Mouse (Mus musculus): ENCODE measurements at regions not wholly inside any gene's neighbourhood (a gene's known extent, or its start where the extent isn't known, plus 50 kb on each side); places are given as distances from the start of the nearest gene placed in this dataset.

DNA sequence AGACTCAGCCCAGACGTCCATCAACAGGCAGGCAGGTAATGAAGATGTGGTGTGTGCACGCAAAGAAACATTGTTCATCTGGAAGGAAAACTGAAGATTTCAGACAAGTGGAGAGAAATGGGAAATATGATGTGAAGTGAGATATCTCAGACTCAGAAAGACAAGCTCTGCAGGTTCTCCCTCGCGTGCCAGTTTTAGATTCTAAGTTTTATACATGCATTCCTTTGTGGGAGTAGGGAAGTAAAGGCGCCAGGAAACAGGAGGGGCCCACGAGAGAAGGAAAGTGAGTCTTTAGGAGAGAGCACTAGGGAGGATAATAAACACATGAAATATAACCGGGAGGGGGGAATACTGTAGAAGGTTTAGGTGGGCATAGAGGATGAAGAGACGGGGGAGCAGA lies 223.7 kb downstream of the Ptpru start:
- no peak for DNase-seq

DNA sequence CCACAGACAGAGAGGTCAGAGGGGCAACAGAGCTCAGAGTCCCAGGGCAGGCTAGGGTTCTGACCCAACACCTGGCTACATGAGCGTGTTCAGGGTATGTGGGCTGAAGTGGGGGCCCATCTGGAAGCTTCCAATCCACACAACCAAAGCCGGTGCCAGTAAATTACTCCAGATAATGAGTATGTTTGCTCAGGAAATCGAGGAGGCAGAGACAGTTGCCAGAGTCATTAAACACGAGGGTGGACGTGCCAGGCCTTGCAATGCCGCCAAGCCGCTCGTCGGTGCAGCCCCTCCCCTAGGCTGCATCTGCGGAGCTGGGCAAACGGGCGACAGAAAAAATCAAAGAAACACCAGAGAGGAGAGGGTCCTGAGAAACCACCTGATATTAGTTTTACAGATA lies 222.5 kb downstream of the Ptpru start:
- no peak for DNase-seq

DNA sequence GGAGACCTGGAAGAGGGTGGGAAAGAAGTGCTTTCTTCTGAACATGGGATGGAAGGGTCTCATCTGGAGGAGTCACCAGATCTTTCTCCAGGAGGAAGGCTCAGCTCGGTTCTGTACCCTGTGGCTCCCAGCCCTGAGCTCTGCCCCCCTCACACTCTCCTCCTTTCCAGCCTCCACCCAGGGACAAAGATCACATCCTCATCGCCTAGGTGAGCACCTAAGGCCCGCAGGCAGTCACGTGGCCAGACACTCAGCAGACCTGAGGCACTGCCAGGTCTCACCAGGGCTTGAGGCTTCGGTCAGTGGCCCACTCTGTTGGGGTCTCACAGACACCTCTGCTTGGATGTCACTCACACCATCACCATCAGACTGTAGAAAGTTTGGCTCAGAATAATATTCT lies 200.0 kb downstream of the Ptpru start:
- DNase-seq: no peak

DNA sequence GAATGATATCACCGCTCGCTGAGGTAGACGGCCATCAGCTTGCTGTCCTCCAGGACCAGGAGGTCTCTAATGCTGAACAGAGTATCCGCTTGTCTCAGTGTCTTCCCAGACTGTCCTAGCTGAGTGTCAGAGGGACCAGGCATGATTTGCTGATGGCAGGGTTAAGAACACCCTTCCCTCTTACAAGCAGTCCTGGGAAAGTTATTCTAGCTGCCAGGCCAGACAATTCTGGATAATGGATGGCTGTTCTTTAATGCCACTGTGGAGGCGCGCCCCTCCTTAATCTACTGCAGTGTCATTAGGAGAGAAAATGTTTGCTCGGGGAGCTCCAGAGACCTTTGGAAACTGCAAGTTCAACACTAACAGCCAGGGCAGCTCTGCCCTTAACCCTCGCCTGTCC lies 182.1 kb downstream of the Ptpru start:
- DNase-seq: peak in 1 of 2 experiments; percentile 37

DNA sequence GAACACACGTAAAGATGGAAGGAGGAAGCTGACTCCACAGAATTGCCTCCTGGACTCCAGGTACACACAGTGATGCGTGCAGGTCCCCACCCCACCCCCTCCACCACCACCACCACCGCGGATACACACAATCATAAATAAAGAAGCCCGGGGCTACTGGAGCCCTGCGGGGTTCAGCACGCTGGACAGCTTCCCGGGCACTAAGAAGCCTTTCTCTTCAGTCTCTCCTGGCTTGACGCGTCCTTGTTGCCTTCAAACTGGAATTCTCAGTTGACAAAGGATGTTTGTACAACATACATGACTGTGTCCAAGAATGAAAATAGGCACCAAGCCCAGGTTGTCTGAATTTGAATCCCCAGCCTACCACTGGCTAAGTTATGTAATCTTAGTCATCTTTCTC lies 180.2 kb downstream of the Ptpru start:
- peak; percentile 83 to 86 for DNase-seq

DNA sequence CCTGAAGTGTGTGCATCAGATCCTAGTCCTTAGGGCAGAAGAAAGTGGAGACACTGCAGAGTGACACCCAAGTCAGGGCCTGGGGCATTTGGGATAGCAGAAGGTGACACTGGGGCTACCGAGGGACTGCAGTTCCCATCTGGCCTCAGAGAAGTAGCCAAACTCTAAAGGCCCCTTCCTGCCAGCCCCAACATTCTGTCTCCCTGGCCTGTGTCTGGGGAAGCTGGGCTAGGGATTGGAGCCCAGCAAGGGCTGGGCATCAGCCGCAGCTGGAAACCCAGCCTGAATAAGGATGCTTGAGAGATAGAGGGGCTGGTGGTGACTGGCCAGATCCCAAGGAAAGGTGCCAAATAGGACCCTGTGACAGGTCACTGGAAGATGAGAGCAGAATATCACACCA lies 177.2 kb downstream of the Ptpru start:
- DNase-seq: no peak

DNA sequence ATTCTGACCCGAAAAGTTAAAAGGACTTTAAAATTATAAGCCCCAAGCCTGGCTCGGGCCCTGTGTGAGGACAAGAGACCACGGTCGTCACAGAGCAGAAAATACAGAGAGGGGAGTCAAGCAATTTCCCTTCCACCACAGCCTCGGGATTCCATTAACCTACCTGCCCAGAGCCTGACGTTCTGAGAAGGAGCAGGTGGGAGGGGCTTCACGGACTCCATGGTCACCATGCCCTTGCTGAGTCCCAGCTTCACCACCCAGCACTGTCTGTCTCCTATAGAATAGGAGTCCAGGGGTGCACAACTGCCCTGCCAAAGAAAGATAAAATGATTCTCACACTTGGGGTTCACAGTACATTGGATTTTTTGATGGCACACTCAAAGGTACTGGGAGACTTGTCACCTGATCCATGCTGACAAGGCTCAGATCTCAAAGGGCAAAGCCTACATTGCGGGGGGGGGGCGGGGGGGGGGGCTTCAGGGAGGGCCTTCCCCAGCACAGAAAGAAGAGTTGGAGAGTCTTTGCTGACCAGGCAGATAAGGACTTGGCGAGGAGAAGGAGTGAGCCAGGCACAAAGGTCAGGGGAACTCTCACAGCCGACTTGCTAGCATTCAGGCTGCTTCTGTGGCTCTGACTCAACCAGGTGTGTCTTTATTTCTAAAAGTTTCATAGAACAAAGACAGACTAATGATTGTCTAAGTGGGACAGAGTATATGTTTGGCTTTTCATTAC lies 166.1 kb downstream of the Ptpru start:
- DNase-seq: peak in 1 of 2 experiments; percentile 32

DNA sequence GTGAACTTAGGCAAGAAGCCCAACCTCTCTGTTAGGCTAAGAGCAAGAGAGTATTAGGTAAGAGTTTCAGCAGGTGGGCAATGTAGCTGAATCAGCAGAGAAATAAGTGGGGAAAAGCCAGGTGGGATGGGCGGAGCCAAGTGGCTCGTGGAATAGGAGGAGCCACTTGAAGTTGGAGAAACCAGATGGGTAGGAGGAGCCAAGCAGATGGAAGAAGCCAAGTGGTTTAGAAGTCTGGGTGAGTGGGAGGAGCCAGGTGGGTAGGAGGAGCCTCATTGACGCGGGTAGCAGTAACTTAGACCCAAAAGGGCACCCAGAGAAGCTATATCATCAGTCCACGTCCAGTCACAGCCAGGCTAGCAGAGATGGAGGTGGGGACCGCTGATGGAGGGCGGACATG lies 160.1 kb downstream of the Ptpru start:
- DNase-seq: no peak

DNA sequence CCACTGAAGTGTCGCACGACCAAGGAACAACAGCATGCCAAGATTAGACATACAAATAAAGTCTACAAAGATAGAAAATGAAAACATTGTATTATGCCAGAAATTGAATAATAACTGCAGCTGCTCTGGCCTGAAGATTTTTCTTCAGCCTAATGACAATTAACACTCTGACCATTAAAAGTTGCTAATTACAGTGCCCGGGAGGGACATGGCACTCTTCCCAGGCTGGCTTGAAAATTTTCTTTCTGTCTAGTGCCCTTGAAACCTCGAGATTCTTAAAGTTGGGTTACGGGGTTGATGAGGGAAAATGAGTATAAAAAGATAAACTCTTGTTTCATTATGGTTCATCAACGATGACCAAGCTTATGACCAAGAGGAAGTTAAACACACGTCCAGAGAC lies 154.9 kb downstream of the Ptpru start:
- DNase-seq: no peak

DNA sequence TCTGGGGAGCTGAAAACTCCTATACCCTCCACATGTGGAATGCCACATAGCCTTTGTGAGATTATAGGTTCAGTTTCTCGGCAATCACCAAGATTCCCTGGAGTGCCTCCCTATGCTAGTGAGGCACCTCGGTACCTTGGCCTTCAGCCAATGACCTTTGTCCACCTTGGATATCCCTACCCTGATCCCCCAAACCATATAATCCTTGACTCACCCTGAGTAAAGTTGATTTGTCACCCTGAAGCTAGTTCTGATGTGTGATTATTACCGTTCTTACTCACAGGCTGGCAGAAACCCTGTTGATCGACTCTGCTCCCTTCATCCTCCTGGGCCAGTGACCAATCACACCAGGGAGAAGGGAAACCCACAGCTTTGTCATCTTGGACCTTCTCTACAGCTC lies 152.5 kb downstream of the Ptpru start:
- DNase-seq: no peak

DNA sequence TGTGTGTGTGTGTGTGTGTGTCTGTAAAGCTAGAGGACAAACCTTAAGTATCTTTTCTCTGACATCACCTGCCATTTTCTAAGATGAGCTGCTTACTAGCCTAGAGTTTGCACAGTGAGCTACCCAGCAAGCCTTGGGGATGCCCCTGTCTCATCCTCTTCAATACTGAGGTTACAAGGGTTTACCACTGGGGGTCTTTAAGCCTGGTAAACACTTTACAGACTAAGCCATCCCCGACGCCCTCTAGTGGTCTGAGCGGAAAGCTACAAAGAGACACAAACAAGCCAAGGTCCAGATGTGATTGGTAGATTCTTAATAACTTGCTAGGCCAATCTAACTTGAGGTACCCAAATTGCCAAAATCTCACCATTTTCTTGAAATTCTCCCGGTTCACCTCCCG lies 143.9 kb downstream of the Ptpru start:
- DNase-seq: peak; percentile 32 to 46

DNA sequence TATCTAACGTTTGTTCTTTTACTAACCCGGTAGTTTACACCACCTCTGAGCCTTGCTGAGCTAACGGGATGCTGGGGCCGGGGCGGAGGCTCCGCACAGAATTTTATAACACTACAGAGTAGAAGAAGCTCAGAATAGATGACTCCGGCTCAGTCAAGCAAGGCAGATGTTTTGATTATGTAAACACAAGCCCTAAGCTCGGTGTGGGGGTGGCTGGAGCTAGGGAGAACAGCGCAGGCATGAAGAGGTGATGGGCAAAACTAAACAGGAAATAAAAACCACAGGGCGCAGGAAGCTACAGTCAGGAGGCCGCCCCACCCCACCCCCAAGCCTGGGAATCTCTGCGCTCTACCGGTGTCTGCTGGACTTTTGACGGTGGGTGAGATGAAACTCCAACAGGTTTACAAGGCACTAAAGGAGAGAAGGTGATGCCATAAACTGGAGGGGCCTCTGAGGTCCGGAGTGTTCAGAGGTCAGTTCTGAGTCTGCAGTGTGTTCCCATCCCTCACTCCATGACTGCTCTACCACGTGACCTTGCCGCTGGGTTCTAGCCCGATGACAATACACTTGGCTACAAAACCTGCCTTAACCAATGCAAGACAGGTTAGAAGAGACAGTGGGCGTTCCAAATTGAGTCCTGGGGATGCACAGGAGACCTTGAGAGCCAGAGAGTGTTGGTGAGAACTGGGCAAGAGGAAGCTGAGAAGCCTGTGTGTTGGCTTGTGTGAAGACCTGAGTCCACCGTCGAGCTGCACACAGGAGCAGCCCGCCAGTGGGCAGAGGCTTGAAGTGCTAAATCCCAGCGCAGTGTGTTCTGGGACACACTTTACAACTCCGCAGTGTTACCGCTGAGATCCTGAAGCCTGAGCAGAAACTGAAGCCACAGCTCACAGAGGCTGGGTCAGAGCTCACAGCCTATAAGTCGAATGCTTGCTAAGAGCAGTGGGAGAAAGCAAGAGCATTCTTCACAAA lies 141.9 kb downstream of the Ptpru start:
- peak; percentile 39 to 62 for DNase-seq
